Mouse (Mus musculus) midbrain, embryonic 10.5 days (tissue): ENCODE measurements around the gene Rccd1. TPM values are rescaled to one million over a fixed set of nuclear protein-coding genes. Genes with fewer than 3 reads are reported as not detected.
A peak's percentile ranks its signal among the peaks of the same experiment; 100 is the strongest.

Experiments
- DNase-seq: peaks from one replicate; pipeline ENCODE4 v3.0.0-alpha.2; 2017; ENCODE audit warnings: low spot score
- H3K27ac ChIP-seq: fragments of 300-500 bp; sonication (generic); replicated peaks from 2 replicates; pipeline ENCODE4 v1.5.1; 2016; ENCODE audit warnings: mild to moderate bottlenecking
- H3K27me3 ChIP-seq: fragments of 300-500 bp; sonication (generic); 2 replicates; pipeline ENCODE4 v1.6.1; 2016; ENCODE audit warnings: low read depth, mild to moderate bottlenecking; ENCODE audit not compliant: poor library complexity, severe bottlenecking
- H3K36me3 ChIP-seq: fragments of 300-500 bp; sonication (generic); 2 replicates; pipeline ENCODE4 v1.6.1; 2016; ENCODE audit warnings: mild to moderate bottlenecking, moderate library complexity
- H3K4me1 ChIP-seq: fragments of 300-500 bp; sonication (generic); 2 replicates; pipeline ENCODE4 v1.6.1; 2016
- H3K4me3 ChIP-seq: fragments of 300-500 bp; sonication (generic); 2 replicates; pipeline ENCODE4 v1.5.1; 2016; ENCODE audit warnings: mild to moderate bottlenecking, moderate library complexity
- H3K9me3 ChIP-seq: fragments of 300-500 bp; sonication (generic); replicated peaks from 2 replicates; pipeline ENCODE4 v1.6.1; 2016; ENCODE audit warnings: mild to moderate bottlenecking
- WGBS: fragments of 180-500 bp; shearing (Covaris S2); methylation state at CpG from one replicate; pipeline ENCODE4 v1.1.7; 2016; 5-methylcytosine and 5-hydroxymethylcytosine counted together
- polyA plus RNA-seq: library from polyadenylated mRNA; unstranded; fragments of >200 nt; fragmentation: Nextera tagmentation; extraction: Ambion mirVana; gene quantifications from 2 replicates; pipeline ENCODE4 v1.2.1, GENCODE M21; 2016

Rccd1 gene
- polyA plus RNA-seq, 1 experiment from 2014 or later, result 12.6 TPM

- peak overlapping the region; percentile 90 for H3K4me3 ChIP-seq
- no peak for DNase-seq
- peak overlapping the region; percentile 87 for H3K27ac ChIP-seq
- H3K27me3 ChIP-seq, result peaks cover 33% of the 10 kb centered on the region
- WGBS, result 2% methylated on average over 32 of the region's 32 CpGs
- H3K36me3 ChIP-seq, result peaks cover 35% of the 10 kb centered on the region
- no peaks in the 10 kb centered on the region for H3K9me3 ChIP-seq
- peaks cover 20% of the 10 kb centered on the region for H3K4me1 ChIP-seq
Measured at GRCm38 (mm10) chr7:80261372-80261990, 62.8 kb downstream of the Rccd1 start.

GRCm38 (mm10) chr7:80260625-80261371 is 63.5 kb downstream of the Rccd1 start, which contains the start of gene Ngrn:
Ngrn (plus strand) TSS chr7:80261215.
- H3K9me3 ChIP-seq, result no peaks in the 10 kb centered on the region
- WGBS, result 24% methylated on average over 40 of the region's 40 CpGs
- H3K27ac ChIP-seq, result peak within 1 kb of the TSS; percentile 87
- peak; percentile 88 for DNase-seq
- H3K4me1 ChIP-seq, result peaks cover 20% of the 10 kb centered on the region
- peak within 1 kb of the TSS; percentile 90 for H3K4me3 ChIP-seq
- H3K27me3 ChIP-seq, result peaks cover 33% of the 10 kb centered on the region
- H3K36me3 ChIP-seq, result peaks cover 28% of the 10 kb centered on the region

DNA sequence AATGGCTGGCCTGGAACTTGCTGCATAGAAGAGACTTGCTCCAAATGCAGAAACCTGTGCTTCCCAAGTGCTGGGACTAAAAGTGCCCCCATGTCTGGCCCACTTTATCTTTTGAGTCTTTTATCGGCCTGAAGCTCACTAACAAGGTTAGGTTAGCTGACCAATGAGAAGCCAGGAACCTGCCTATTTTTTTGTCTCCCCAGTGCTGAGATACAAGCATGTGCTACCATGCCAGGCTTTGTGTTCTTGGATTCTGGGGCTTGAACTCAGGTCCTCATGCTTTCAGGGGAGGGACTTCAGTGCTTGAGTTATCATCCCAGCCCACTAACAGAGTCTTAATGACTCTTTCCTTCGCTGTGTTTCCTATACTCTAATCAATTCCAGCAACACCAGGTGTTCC is 66.5 kb downstream of the Rccd1 start:
- 77% methylated on average over 2 of the region's 2 CpGs for WGBS
- DNase-seq, result no peak
- Histone ChIP-seq H3K27me3 (peaks cover 33% of the 10 kb centered on the region), H3K36me3 (no peaks in the 10 kb centered on the region), H3K9me3 (no peaks in the 10 kb centered on the region), H3K4me1 (peaks cover 20% of the 10 kb centered on the region), H3K27ac (no peak overlapping the region), H3K4me3 (no peak overlapping the region)

- Histone ChIP-seq H3K4me1 (peaks cover 8% of the 10 kb centered on the region), H3K27me3 (peaks cover 33% of the 10 kb centered on the region), H3K36me3 (no peaks in the 10 kb centered on the region), H3K27ac (no peak overlapping the region), H3K4me3 (no peak overlapping the region), H3K9me3 (no peaks in the 10 kb centered on the region)
- no peak for DNase-seq
- WGBS, result 65% methylated on average over 2 of the region's 2 CpGs
Measured at GRCm38 (mm10) chr7:80255981-80256380, 68.3 kb downstream of the Rccd1 start.

DNA sequence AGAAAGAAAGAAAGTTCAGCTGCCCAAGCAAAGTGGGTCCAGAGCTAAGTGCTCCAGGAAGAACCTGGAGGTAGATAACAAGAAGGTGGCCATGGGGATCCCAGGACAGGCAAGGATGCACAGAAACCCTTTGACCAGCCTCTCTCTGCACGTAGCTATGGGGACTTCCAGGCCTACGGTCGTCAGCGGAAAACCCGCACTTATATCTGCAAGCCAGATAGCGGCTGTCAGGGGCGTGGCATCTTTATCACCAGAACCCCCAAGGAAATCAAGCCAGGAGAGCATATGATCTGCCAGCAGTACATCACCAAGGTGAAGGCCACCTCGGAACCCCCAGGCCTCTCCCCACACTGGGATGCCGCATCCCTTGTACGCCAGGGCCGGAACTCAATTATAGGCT is 71.4 kb downstream of the Rccd1 start:
- Histone ChIP-seq H3K27me3 (peaks cover 10% of the 10 kb centered on the region; the same call in 1 of the 2 replicates), H3K9me3 (no peaks in the 10 kb centered on the region), H3K27ac (no peak overlapping the region), H3K4me1 (no peaks in the 10 kb centered on the region), H3K36me3 (no peaks in the 10 kb centered on the region), H3K4me3 (no peak overlapping the region)
- WGBS, result 88% methylated on average over 11 of the region's 11 CpGs
- no peak for DNase-seq

DNA sequence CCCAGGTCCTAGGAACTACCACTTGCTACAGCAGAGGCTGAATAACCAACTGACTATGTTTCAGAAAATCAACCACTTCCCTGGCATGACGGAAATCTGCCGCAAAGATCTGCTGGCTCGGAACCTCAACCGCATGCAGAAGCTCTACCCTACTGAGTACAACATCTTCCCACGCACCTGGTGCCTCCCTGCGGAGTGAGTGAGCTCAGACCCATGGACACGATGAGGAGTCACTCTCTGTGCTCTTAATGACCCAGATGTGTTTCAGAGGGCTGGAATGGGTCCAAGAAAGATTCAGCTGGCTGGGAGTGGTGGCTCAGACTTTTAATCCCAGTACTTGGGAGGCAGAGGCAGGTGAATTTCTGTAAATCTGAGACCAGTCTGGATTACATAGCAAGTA is 71.8 kb downstream of the Rccd1 start:
- H3K36me3 ChIP-seq, result no peaks in the 10 kb centered on the region
- H3K27me3 ChIP-seq, result peaks cover 7% of the 10 kb centered on the region; the same call in 1 of the 2 replicates
- DNase-seq, result no peak
- no peaks in the 10 kb centered on the region for H3K9me3 ChIP-seq
- 79% methylated on average over 7 of the region's 7 CpGs for WGBS
- no peak overlapping the region for H3K27ac ChIP-seq
- no peak overlapping the region for H3K4me3 ChIP-seq
- no peaks in the 10 kb centered on the region for H3K4me1 ChIP-seq

DNA sequence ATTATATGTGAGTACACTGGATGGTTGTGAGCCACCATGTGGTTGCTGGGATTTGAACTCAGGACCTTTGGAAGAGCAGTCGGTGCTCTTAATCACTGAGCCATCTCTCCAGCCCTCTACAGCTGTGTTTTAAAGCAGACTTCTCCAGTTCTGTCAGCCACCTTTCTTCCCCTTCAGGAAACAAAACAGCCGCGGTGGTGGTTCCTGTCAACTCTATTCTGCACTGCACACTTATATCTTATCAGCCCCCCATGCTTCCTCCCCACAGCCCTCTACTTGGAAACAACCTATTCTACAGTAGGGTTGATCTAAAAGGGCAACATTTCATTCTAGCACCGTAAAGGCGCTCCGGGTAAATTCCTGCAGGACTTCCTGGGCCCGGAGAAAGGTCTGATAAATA is 77.4 kb downstream of the Rccd1 start:
- Histone ChIP-seq H3K9me3 (no peaks in the 10 kb centered on the region), H3K4me3 (peak overlapping the region; percentile 59), H3K27me3 (no peaks in the 10 kb centered on the region), H3K4me1 (0 out of 2 replicates have a peak, but pooled peaks cover 3% of the 10 kb centered on the region), H3K27ac (peak overlapping the region; percentile 88), H3K36me3 (no peaks in the 10 kb centered on the region)
- WGBS, result 69% methylated on average over 7 of the region's 7 CpGs
- DNase-seq, result no peak

GRCm38 (mm10) chr7:80246148-80246721 is 78.0 kb downstream of the Rccd1 start, which contains the start of gene Ttll13:
Ttll13 (plus strand) TSS chr7:80246376.
- H3K27ac ChIP-seq, result peak within 1 kb of the TSS; percentile 88
- 0 out of 2 replicates have a peak, but pooled peaks cover 3% of the 10 kb centered on the region for H3K4me1 ChIP-seq
- peak within 1 kb of the TSS; percentile 59 for H3K4me3 ChIP-seq
- peaks cover 3% of the 10 kb centered on the region for H3K36me3 ChIP-seq
- no peaks in the 10 kb centered on the region for H3K9me3 ChIP-seq
- WGBS, result under 1% methylated on average over 48 of the region's 48 CpGs
- H3K27me3 ChIP-seq, result no peaks in the 10 kb centered on the region
- peak; percentile 97 for DNase-seq

DNA sequence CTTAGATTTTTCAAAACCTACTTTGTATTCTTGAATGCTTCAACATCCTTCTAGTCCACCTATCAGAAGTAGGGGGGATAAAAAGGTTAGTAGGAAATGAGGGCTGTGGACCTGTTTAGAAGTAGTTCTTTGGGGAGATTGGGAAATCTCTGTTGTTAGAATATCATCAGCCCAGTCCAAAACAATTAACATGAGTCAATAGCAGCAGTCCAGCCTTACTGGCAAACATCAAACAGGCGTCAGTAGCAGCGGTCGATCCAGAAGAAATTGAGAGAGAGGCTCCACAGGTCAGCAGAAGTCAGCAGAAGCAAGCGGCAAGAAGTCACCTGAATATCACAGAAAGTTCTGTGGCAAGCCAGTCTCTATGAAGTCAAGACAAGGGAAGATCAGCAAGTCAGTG is 79.4 kb downstream of the Rccd1 start:
- 89% methylated on average over 4 of the region's 4 CpGs for WGBS
- 0 out of 2 replicates have a peak, but pooled peaks cover 3% of the 10 kb centered on the region for H3K4me1 ChIP-seq
- no peaks in the 10 kb centered on the region for H3K9me3 ChIP-seq
- DNase-seq, result no peak
- H3K36me3 ChIP-seq, result peaks cover 17% of the 10 kb centered on the region
- no peak overlapping the region for H3K4me3 ChIP-seq
- no peaks in the 10 kb centered on the region for H3K27me3 ChIP-seq
- H3K27ac ChIP-seq, result no peak overlapping the region

Other genes with a start within 250 kb of the Rccd1 start
- 428 and 429 TPM in 2 replicates for gene Idh2, start 209.1 kb downstream of the Rccd1 start, polyA plus RNA-seq
- 12.6 and 16.5 TPM in 2 replicates for gene Sema4b, start 137.6 kb downstream of the Rccd1 start, polyA plus RNA-seq
- gene Cib1, start 91.6 kb downstream of the Rccd1 start, polyA plus RNA-seq, result 63.3 and 77.6 TPM in 2 replicates
- 5.6 and 6.3 TPM in 2 replicates for gene Gdpgp1, start 91.6 kb downstream of the Rccd1 start, polyA plus RNA-seq
- 0.68 and 0.94 TPM in 2 replicates for gene Ttll13, start 78.1 kb downstream of the Rccd1 start, polyA plus RNA-seq
- 44.8 and 48.9 TPM in 2 replicates for gene Ngrn, start 63.2 kb downstream of the Rccd1 start, polyA plus RNA-seq
- gene Vps33b, start 54.8 kb downstream of the Rccd1 start, polyA plus RNA-seq, result 16.6 and 19.9 TPM in 2 replicates
- gene Prc1, start 30.0 kb downstream of the Rccd1 start, polyA plus RNA-seq, result 253 and 279 TPM in 2 replicates
- 42.3 and 46.7 TPM in 2 replicates for gene Unc45a, start 16.6 kb upstream of the Rccd1 start, polyA plus RNA-seq
- gene Hddc3, start 18.6 kb upstream of the Rccd1 start, polyA plus RNA-seq, result 24.8 and 24.9 TPM in 2 replicates
- gene Man2a2, start 46.9 kb upstream of the Rccd1 start, polyA plus RNA-seq, result 15.7 and 18.4 TPM in 2 replicates
- gene Fes, start 63.5 kb upstream of the Rccd1 start, polyA plus RNA-seq, result 9.1 and 11.8 TPM in 2 replicates
- 3.0 and 3.9 TPM in 2 replicates for gene Furin, start 81.0 kb upstream of the Rccd1 start, polyA plus RNA-seq
- 45.2 and 49.0 TPM in 2 replicates for gene Blm, start 210.7 kb upstream of the Rccd1 start, polyA plus RNA-seq